Mouse (Mus musculus) olfactory bulb, adult 2 months (tissue): ENCODE measurements around the gene Pknox2.

ENCODE experiments used
- CTCF ChIP-seq: fragments of 200-500 bp; IDR thresholded peaks from 2 replicates; pipeline ENCODE4 v1.5.1; 2012; ENCODE audit warnings: low read depth, mild to moderate bottlenecking, low read length, moderate library complexity; ENCODE audit not compliant: insufficient read depth
- POLR2A ChIP-seq: fragments of 200-500 bp; IDR thresholded peaks from 2 replicates; pipeline ENCODE4 v1.6.1; 2012; ENCODE audit warnings: mild to moderate bottlenecking, low read depth, low read length, moderate library complexity; ENCODE audit not compliant: insufficient read depth

GRCm38 (mm10) chr9:37066732-37067472, 80.3 kb downstream of the Pknox2 start:
- TF ChIP-seq CTCF (no peak), POLR2A (no peak)
